Mouse (Mus musculus) kidney, embryonic 15.5 days (tissue): ENCODE data around the gene Tpgs1. TPM values are rescaled to one million over a fixed set of nuclear protein-coding genes. Genes with fewer than 3 reads are reported as not detected.

ENCODE experiments used
- ATAC-seq: fragments of 200-750 bp; cut with Nextera tagmentation; replicated peaks from 2 replicates; pipeline ENCODE4 v1.8.0; 2017; ENCODE audit warnings: moderate TSS enrichment; ENCODE audit not compliant: low FRiP score
- H3K27ac ChIP-seq: fragments of 300-500 bp; sonication (generic); 2 replicates; pipeline ENCODE4 v1.5.1; 2015; ENCODE audit warnings: mild to moderate bottlenecking, inconsistent platforms
- H3K27me3 ChIP-seq: fragments of 300-500 bp; sonication (generic); 2 replicates; pipeline ENCODE4 v1.6.1; 2015; ENCODE audit warnings: inconsistent platforms
- H3K36me3 ChIP-seq: fragments of 300-500 bp; sonication (generic); 2 replicates; pipeline ENCODE4 v1.6.1; 2015; ENCODE audit warnings: inconsistent platforms
- H3K4me1 ChIP-seq: fragments of 300-500 bp; sonication (generic); 2 replicates; pipeline ENCODE4 v1.6.1; 2015; ENCODE audit warnings: inconsistent platforms
- H3K4me2 ChIP-seq: fragments of 300-500 bp; sonication (generic); 2 replicates; pipeline ENCODE4 v1.6.1; 2015; ENCODE audit warnings: moderate library complexity, mild to moderate bottlenecking, inconsistent platforms
- H3K4me3 ChIP-seq: fragments of 300-500 bp; sonication (generic); replicated peaks from 2 replicates; pipeline ENCODE4 v1.5.1; 2015; ENCODE audit warnings: mild to moderate bottlenecking, inconsistent platforms
- H3K9ac ChIP-seq: fragments of 300-500 bp; sonication (generic); 2 replicates; pipeline ENCODE4 v1.6.1; 2015; ENCODE audit warnings: mild to moderate bottlenecking, inconsistent platforms
- H3K9me3 ChIP-seq: fragments of 300-500 bp; sonication (generic); replicated peaks from 2 replicates; pipeline ENCODE4 v1.6.1; 2016; ENCODE audit warnings: inconsistent platforms
- WGBS: fragments of 180-500 bp; shearing (Covaris S2); methylation state at CpG from one replicate; pipeline ENCODE4 v1.1.7; 2015; ENCODE audit warnings: mixed read lengths; 5-methylcytosine and 5-hydroxymethylcytosine counted together
- polyA plus RNA-seq: library from polyadenylated mRNA; unstranded; fragments of >200 nt; fragmentation: Nextera tagmentation; extraction: Ambion mirVana; gene quantifications from 2 replicates; pipeline ENCODE4 v1.2.1, GENCODE M21; 2015

Tpgs1 gene
- polyA plus RNA-seq, 1 experiment from 2014 or later = 81.4 TPM

- ATAC-seq = no peak
- Histone ChIP-seq H3K4me3 (peak overlapping the region; percentile 87), H3K27ac (no peak overlapping the region; the same call in 1 of the 2 replicates), H3K9me3 (no peaks in the 10 kb centered on the region), H3K9ac (peak overlapping the region; percentile 86), H3K4me1 (peaks cover 25% of the 10 kb centered on the region), H3K4me2 (peak overlapping the region; percentile 89), H3K27me3 (no peaks in the 10 kb centered on the region), H3K36me3 (peaks cover 52% of the 10 kb centered on the region)
- WGBS = 76% methylated on average over 6 of the region's 6 CpGs
Measured at GRCm38 (mm10) chr10:79683726-79684640, 14.8 kb downstream of the Tpgs1 start.

GRCm38 (mm10) chr10:79684770-79685600 is 15.8 kb downstream of the Tpgs1 start:
- Histone ChIP-seq H3K4me2 (no peak overlapping the region), H3K4me1 (peaks cover 25% of the 10 kb centered on the region), H3K27me3 (no peaks in the 10 kb centered on the region), H3K4me3 (no peak overlapping the region), H3K36me3 (peaks cover 61% of the 10 kb centered on the region), H3K27ac (no peak overlapping the region), H3K9ac (no peak overlapping the region), H3K9me3 (no peaks in the 10 kb centered on the region)
- 94% methylated on average over 25 of the region's 25 CpGs for WGBS
- ATAC-seq = no peak

- peaks cover 19% of the 10 kb centered on the region for H3K4me1 ChIP-seq
- no peak for ATAC-seq
- no peak overlapping the region for H3K27ac ChIP-seq
- no peak overlapping the region for H3K4me3 ChIP-seq
- no peak overlapping the region for H3K9ac ChIP-seq
- H3K4me2 ChIP-seq = no peak overlapping the region
- no peaks in the 10 kb centered on the region for H3K9me3 ChIP-seq
- peaks cover 62% of the 10 kb centered on the region for H3K36me3 ChIP-seq
- WGBS = 93% methylated on average over 2 of the region's 2 CpGs
- no peaks in the 10 kb centered on the region for H3K27me3 ChIP-seq
Measured at GRCm38 (mm10) chr10:79686219-79686618, 17.1 kb downstream of the Tpgs1 start.

- H3K36me3 ChIP-seq = peaks cover 62% of the 10 kb centered on the region
- H3K27ac ChIP-seq = no peak overlapping the region
- no peaks in the 10 kb centered on the region for H3K27me3 ChIP-seq
- H3K4me1 ChIP-seq = peaks cover 16% of the 10 kb centered on the region
- no peaks in the 10 kb centered on the region for H3K9me3 ChIP-seq
- no peak overlapping the region for H3K9ac ChIP-seq
- no peak overlapping the region for H3K4me3 ChIP-seq
- 86% methylated on average over 1 of the region's 1 CpGs for WGBS
- H3K4me2 ChIP-seq = no peak overlapping the region
- ATAC-seq = no peak
Measured at GRCm38 (mm10) chr10:79686691-79687090, 17.5 kb downstream of the Tpgs1 start.

DNA sequence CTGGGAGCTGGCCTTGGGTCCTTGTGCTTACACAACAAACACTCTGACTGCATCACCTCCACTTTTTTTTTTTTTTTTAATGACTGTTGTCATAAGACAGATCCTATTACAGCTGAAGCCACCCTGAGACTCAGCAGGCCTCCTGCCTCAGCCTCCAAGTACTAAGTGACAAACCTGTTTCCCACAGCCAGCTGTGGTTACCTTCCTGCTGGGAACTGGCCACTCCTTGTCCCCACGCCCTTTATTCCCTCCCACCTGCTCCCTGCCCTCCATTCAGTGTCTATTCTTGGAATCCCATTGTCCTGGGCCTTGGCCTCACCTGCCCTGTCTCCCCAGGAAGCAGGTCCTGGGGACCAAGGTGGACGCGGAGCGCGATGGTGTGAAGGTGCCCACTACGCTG is 18.3 kb downstream of the Tpgs1 start:
- ATAC-seq = no peak
- H3K9ac ChIP-seq = no peak overlapping the region
- peaks cover 16% of the 10 kb centered on the region for H3K4me1 ChIP-seq
- H3K36me3 ChIP-seq = peaks cover 62% of the 10 kb centered on the region
- H3K9me3 ChIP-seq = 0 out of 2 replicates have a peak, but pooled peaks cover 4% of the 10 kb centered on the region
- H3K4me3 ChIP-seq = no peak overlapping the region
- H3K4me2 ChIP-seq = no peak overlapping the region
- 95% methylated on average over 6 of the region's 6 CpGs for WGBS
- no peak overlapping the region for H3K27ac ChIP-seq
- H3K27me3 ChIP-seq = no peaks in the 10 kb centered on the region

DNA sequence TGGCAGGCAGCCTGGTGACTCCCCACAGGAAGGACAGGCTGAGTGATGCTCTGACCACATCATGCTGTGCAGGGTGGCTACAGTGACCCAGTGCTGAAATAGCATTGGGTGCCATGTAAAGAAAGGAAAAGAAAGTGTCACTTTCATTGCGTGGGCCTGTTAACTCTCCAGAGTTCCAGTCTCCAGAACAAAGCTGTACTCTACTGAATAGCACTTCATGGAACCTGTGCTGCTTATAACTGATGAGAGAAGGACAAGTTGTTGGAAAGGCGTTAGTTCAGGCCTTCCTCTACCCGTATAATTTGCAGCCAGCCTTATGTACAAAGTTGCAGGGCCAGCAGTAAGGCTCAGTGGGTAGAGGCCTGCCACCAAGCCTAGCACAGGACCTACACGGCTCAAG is 19.6 kb downstream of the Tpgs1 start, which contains the start of gene Gzmm:
Gzmm (plus strand) TSS at position 301 of the 400 bp plus-strand sequence.
- Histone ChIP-seq H3K9ac (no peak within 1 kb of the TSS), H3K4me1 (peaks cover 7% of the 10 kb centered on the region), H3K27ac (no peak within 1 kb of the TSS), H3K9me3 (0 out of 2 replicates have a peak, but pooled peaks cover 4% of the 10 kb centered on the region), H3K36me3 (peaks cover 62% of the 10 kb centered on the region), H3K4me2 (no peak within 1 kb of the TSS), H3K27me3 (no peaks in the 10 kb centered on the region), H3K4me3 (no peak within 1 kb of the TSS)
- ATAC-seq = no peak
- WGBS = 75% methylated on average over 4 of the region's 4 CpGs

- Histone ChIP-seq H3K9ac (no peak overlapping the region), H3K9me3 (0 out of 2 replicates have a peak, but pooled peaks cover 4% of the 10 kb centered on the region), H3K4me3 (no peak overlapping the region), H3K4me2 (no peak overlapping the region), H3K27me3 (no peaks in the 10 kb centered on the region), H3K36me3 (peaks cover 59% of the 10 kb centered on the region), H3K4me1 (peaks cover 2% of the 10 kb centered on the region), H3K27ac (no peak overlapping the region)
- 83% methylated on average over 3 of the region's 3 CpGs for WGBS
- no peak for ATAC-seq
Measured at GRCm38 (mm10) chr10:79689178-79689577, 20.0 kb downstream of the Tpgs1 start.

DNA sequence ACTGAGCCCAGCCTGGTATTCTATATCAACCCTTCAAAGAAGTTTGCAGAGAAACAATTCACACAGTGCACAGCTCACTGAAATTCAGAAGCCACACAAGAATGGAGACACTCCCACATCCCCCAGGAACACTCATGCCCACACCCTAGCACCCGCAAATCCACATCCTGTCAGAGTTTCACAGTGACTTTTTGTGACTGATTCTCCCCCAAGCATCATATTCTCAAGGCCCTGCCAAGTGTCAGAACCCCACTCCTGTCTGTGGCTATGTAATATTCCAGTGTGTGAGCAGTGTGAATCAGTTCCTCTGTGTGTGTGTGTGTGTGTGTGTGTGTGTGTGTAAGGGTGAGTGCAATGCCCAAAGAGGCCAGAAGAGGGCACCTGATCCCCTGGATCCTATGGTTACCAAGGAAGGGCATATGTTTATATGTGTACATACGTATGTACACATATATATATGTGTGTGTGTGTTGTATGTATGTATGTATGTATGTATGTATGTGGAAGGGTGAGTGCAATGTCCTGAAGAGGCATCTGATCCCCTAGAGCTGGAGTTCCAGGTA is 22.9 kb downstream of the Tpgs1 start:
- H3K9me3 ChIP-seq = 0 out of 2 replicates have a peak, but pooled peaks cover 4% of the 10 kb centered on the region
- no peak overlapping the region for H3K4me2 ChIP-seq
- H3K27me3 ChIP-seq = no peaks in the 10 kb centered on the region
- 96% methylated on average over 2 of the region's 2 CpGs for WGBS
- peaks cover 30% of the 10 kb centered on the region for H3K36me3 ChIP-seq
- H3K9ac ChIP-seq = no peak overlapping the region
- peaks cover 16% of the 10 kb centered on the region for H3K4me1 ChIP-seq
- ATAC-seq = no peak
- H3K27ac ChIP-seq = no peak overlapping the region
- H3K4me3 ChIP-seq = no peak overlapping the region

GRCm38 (mm10) chr10:79693580-79694378 is 24.6 kb downstream of the Tpgs1 start:
- Histone ChIP-seq H3K4me1 (peaks cover 16% of the 10 kb centered on the region), H3K27me3 (no peaks in the 10 kb centered on the region), H3K36me3 (peaks cover 13% of the 10 kb centered on the region), H3K9ac (no peak overlapping the region), H3K9me3 (0 out of 2 replicates have a peak, but pooled peaks cover 4% of the 10 kb centered on the region), H3K4me3 (no peak overlapping the region), H3K27ac (no peak overlapping the region), H3K4me2 (no peak overlapping the region)
- ATAC-seq = no peak
- 71% methylated on average over 12 of the region's 12 CpGs for WGBS

DNA sequence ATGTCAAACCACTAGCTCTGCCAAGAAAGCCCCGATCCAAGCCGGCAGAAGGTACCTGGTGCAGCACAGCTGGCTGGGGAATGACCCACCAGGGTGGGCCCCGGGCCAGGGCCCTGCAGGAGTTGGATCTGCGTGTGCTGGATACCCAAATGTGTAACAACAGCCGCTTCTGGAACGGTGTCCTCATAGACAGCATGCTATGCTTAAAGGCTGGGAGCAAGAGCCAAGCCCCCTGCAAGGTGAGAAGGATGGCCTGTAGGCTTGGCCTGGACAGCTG is 25.1 kb downstream of the Tpgs1 start:
- H3K4me2 ChIP-seq = no peak overlapping the region
- WGBS = 84% methylated on average over 6 of the region's 6 CpGs

More for the DNA sequence above, 25.1 kb downstream of the Tpgs1 start:
- H3K27me3 ChIP-seq = no peaks in the 10 kb centered on the region
- 0 out of 2 replicates have a peak, but pooled peaks cover 4% of the 10 kb centered on the region for H3K9me3 ChIP-seq
- H3K27ac ChIP-seq = no peak overlapping the region
- H3K9ac ChIP-seq = no peak overlapping the region
- no peak for ATAC-seq
- peaks cover 16% of the 10 kb centered on the region for H3K4me1 ChIP-seq
- H3K4me3 ChIP-seq = no peak overlapping the region
- H3K36me3 ChIP-seq = peaks cover 7% of the 10 kb centered on the region
